ENCODE assay signal across 13 mouse cellular contexts in genomic region chr1:143709966-143710626, GRCm38 (mm10). TPM values are rescaled to one million over a fixed set of nuclear protein-coding genes. Genes with fewer than 3 reads are reported as not detected.
DNase-seq lines count a peak whose midpoint lies in the region; ATAC-seq lines count a peak whose summit lies in the region.
"Had no signal": no experiment of that assay in that cellular context is flagged by ENCODE, and none has a peak within 500 bp of the region (broad histone marks: within the 10 kb centered on the region; RNA-seq: fewer than 3 reads in every experiment).

No protein-coding gene starts in this region.

- no peak overlapping the region for H3K27ac ChIP-seq in hindbrain, embryonic 12.5 days
- H3K27ac ChIP-seq in hindbrain, embryonic 16.5 days (ENCODE audit: low read depth, low read length), result no peak overlapping the region
- H3K27ac ChIP-seq: embryonic facial prominence, embryonic 15.5 days had no signal

- H3K36me3 ChIP-seq in hindbrain, embryonic 12.5 days, result no peaks in the 10 kb centered on the region
- no peaks in the 10 kb centered on the region for H3K36me3 ChIP-seq in hindbrain, embryonic 16.5 days (ENCODE audit: control insufficient read depth, insufficient read depth, low read length)
- H3K36me3 ChIP-seq: embryonic facial prominence, embryonic 15.5 days had no signal

- H3K9ac ChIP-seq in hindbrain, embryonic 12.5 days, result 0 out of 2 replicates have a peak overlapping the region, but pooled peaks have one; percentile 18
- H3K9ac ChIP-seq in hindbrain, embryonic 16.5 days (ENCODE audit: low read depth, low read length), result no peak overlapping the region
- H3K9ac ChIP-seq: embryonic facial prominence, embryonic 15.5 days had no signal

- peak; percentile 18 for DNase-seq in forelimb bud, embryonic 11.5 days (ENCODE audit: low read depth, low spot score)
- no peak for DNase-seq in ovary, adult 18-20 months (ENCODE audit: low spot score)
- DNase-seq in MN1 (ENCODE audit: low spot score), result no peak
- DNase-seq: B cell, adult 2 months; right cerebral cortex, adult 18-20 months had no signal

- no peak overlapping the region for H3K4me3 ChIP-seq in hindbrain, embryonic 12.5 days
- H3K4me3 ChIP-seq in hindbrain, embryonic 16.5 days (ENCODE audit: low read length), result no peak overlapping the region
- H3K4me3 ChIP-seq: embryonic facial prominence, embryonic 15.5 days had no signal

- H3K4me2 ChIP-seq in hindbrain, embryonic 12.5 days (replicated peaks), result no peak overlapping the region
- no peak overlapping the region for H3K4me2 ChIP-seq in hindbrain, embryonic 16.5 days (ENCODE audit: low read length)
- H3K4me2 ChIP-seq: embryonic facial prominence, embryonic 15.5 days; midbrain, embryonic 11.5 days had no signal

- no peaks in the 10 kb centered on the region for H3K9me3 ChIP-seq in hindbrain, embryonic 12.5 days (replicated peaks)
- H3K9me3 ChIP-seq in hindbrain, embryonic 16.5 days (ENCODE audit: control insufficient read depth, low read length), result no peaks in the 10 kb centered on the region
- H3K9me3 ChIP-seq: embryonic facial prominence, embryonic 15.5 days had no signal

- H3K4me1 ChIP-seq in hindbrain, embryonic 12.5 days, result no peaks in the 10 kb centered on the region
- no peaks in the 10 kb centered on the region for H3K4me1 ChIP-seq in hindbrain, embryonic 16.5 days (ENCODE audit: control insufficient read depth, insufficient read depth, low read depth, low read length)

- 64% methylated on average over 7 of the region's 7 CpGs for WGBS in hindbrain, embryonic 12.5 days
- 65% methylated on average over 7 of the region's 7 CpGs for WGBS in hindbrain, embryonic 16.5 days

- ATAC-seq in hindbrain, embryonic 12.5 days (ENCODE audit: low FRiP score), result peak; percentile 85
- no peak for ATAC-seq in hindbrain, embryonic 16.5 days
- ATAC-seq in common myeloid progenitor, adult 5-6 weeks (replicated peaks; ENCODE audit: low read depth, poor library complexity, severe bottlenecking), result peak; percentile 66; the same call in 1 of the 2 replicates
- ATAC-seq in megakaryocyte progenitor cell, adult 5-6 weeks (replicated peaks; ENCODE audit: poor library complexity), result peak; percentile 96
- no peak for ATAC-seq in cerebellum, adult (ENCODE audit: insufficient number of reproducible peaks, low FRiP score, low TSS enrichment)
- ATAC-seq: inflammation-experienced regulatory T-cells, adult 6 months had no signal

- H3K27me3 ChIP-seq in hindbrain, embryonic 12.5 days, result no peaks in the 10 kb centered on the region
- no peaks in the 10 kb centered on the region for H3K27me3 ChIP-seq in hindbrain, embryonic 16.5 days (replicated peaks; ENCODE audit: control insufficient read depth, insufficient read depth, low read length)
- H3K27me3 ChIP-seq: embryonic facial prominence, embryonic 15.5 days had no signal

RNA-seq across cellular contexts. Expression of gene Glrx2, which starts 6.0 kb away (rescaled TPM):
- 123 and 144 TPM in 2 replicates for polyA plus RNA-seq in hindbrain, embryonic 12.5 days (2016; fragmentation: Nextera tagmentation; extraction: Ambion mirVana)
- polyA plus RNA-seq in hindbrain, embryonic 16.5 days (2015; fragmentation: Nextera tagmentation; extraction: Ambion mirVana), result 114 and 123 TPM in 2 replicates
- 36.8 and 47.7 TPM in 2 replicates for total RNA-seq in common myeloid progenitor, adult 5-6 weeks (2017)
- total RNA-seq in megakaryocyte progenitor cell, adult 5-6 weeks (2015), result 82.6 and 87.7 TPM in 2 replicates
- total RNA-seq in megakaryocyte progenitor cell, adult 5-6 weeks (2017), result 31.9 and 37.4 TPM in 2 replicates

RNA-seq across cellular contexts. Expression of gene Cdc73, which starts 7.4 kb away (rescaled TPM):
- polyA plus RNA-seq in hindbrain, embryonic 12.5 days (2016; fragmentation: Nextera tagmentation; extraction: Ambion mirVana), result 38.4 and 39.0 TPM in 2 replicates
- 7.7 and 12.2 TPM in 2 replicates for polyA plus RNA-seq in hindbrain, embryonic 16.5 days (2015; fragmentation: Nextera tagmentation; extraction: Ambion mirVana)
- 13.2 and 24.6 TPM in 2 replicates for total RNA-seq in common myeloid progenitor, adult 5-6 weeks (2017)
- 68.6 TPM in 2 replicates for total RNA-seq in megakaryocyte progenitor cell, adult 5-6 weeks (2015)
- total RNA-seq in megakaryocyte progenitor cell, adult 5-6 weeks (2017), result 8.0 and 17.6 TPM in 2 replicates

Comparison
In these comparisons a context has a peak if more than half of its experiments do, and no peak if none do; other contexts are left out.
1. ATAC-seq: peak in hindbrain, embryonic 12.5 days (single experiment), common myeloid progenitor, adult 5-6 weeks (single experiment) and megakaryocyte progenitor cell, adult 5-6 weeks (single experiment); none in hindbrain, embryonic 16.5 days (single experiment) and cerebellum, adult (single experiment).